Mouse (Mus musculus): ENCODE data around the gene Ino80d. TPM values are rescaled to one million over a fixed set of nuclear protein-coding genes. Genes with fewer than 3 reads are reported as not detected.

Ino80d gene
- polyA plus RNA-seq, 1 experiment from 2014 or later: 9.8 TPM

- Histone ChIP-seq H3K4me1 (peaks cover 24% of the 10 kb centered on the region), H3K9me3 (replicated peaks) (no peaks in the 10 kb centered on the region), H3K36me3 (no peaks in the 10 kb centered on the region), H3K4me3 (no peak overlapping the region), H3K27ac (replicated peaks) (no peak overlapping the region), H3K27me3 (ENCODE audit: low read depth, poor library complexity, severe bottlenecking) (peaks cover 62% of the 10 kb centered on the region)
- WGBS: 2% methylated on average over 8 of the region's 8 CpGs
- DNase-seq (ENCODE audit: low spot score): peak; percentile 79
These were observed 185.0 kb downstream of the Ino80d start for GRCm38 (mm10) chr1:62929477-62929876.

DNA sequence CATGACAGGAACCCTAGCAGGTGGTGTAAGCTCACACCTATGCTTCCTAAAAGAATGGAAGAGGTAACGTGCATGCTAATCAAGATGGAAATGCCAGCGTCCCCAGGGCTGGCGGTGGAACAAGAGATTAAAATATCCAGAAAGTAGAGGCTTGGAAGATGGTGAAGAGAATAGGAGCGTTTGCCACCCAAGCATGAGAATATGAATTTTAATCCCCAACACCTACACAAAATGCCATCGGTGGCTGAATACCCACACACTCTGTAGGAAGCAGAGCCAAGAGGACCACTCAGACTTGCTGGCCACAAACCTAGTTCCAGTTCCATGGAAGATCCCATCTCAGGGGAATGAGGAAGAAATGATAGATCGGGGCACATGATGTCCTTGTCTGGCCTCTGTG lies 195.2 kb downstream of the Ino80d start:
- no peaks in the 10 kb centered on the region for H3K4me1 ChIP-seq
- WGBS: 88% methylated on average over 6 of the region's 6 CpGs
- H3K9me3 ChIP-seq (replicated peaks): no peaks in the 10 kb centered on the region
- peaks cover 30% of the 10 kb centered on the region for H3K27me3 ChIP-seq (ENCODE audit: low read depth, poor library complexity, severe bottlenecking)
- no peak for DNase-seq (ENCODE audit: low spot score)
- no peak overlapping the region for H3K27ac ChIP-seq (replicated peaks)
- H3K36me3 ChIP-seq: no peaks in the 10 kb centered on the region
- H3K4me3 ChIP-seq: no peak overlapping the region

- H3K27ac ChIP-seq (replicated peaks): no peak overlapping the region
- no peaks in the 10 kb centered on the region for H3K9me3 ChIP-seq (replicated peaks)
- H3K36me3 ChIP-seq: no peaks in the 10 kb centered on the region
- 0 out of 2 replicates have a peak, but pooled peaks cover under 1% of the 10 kb centered on the region for H3K4me1 ChIP-seq
- WGBS: 86% methylated on average over 9 of the region's 9 CpGs
- no peak overlapping the region for H3K4me3 ChIP-seq
- no peak for DNase-seq (ENCODE audit: low spot score)
- H3K27me3 ChIP-seq (ENCODE audit: low read depth, poor library complexity, severe bottlenecking): peaks cover 13% of the 10 kb centered on the region; the same call in 1 of the 2 replicates
These were observed 197.9 kb downstream of the Ino80d start for GRCm38 (mm10) chr1:62916609-62917008.

GRCm38 (mm10) chr1:62914495-62914894 lies 200.0 kb downstream of the Ino80d start:
- Histone ChIP-seq H3K4me1 (peaks cover 6% of the 10 kb centered on the region; the same call in 1 of the 2 replicates), H3K9me3 (replicated peaks) (no peaks in the 10 kb centered on the region), H3K27ac (replicated peaks) (no peak overlapping the region), H3K36me3 (no peaks in the 10 kb centered on the region), H3K27me3 (ENCODE audit: low read depth, poor library complexity, severe bottlenecking) (peaks cover 9% of the 10 kb centered on the region; the same call in 1 of the 2 replicates), H3K4me3 (no peak overlapping the region)
- DNase-seq (ENCODE audit: low spot score): no peak
- 84% methylated on average over 6 of the region's 6 CpGs for WGBS

DNA sequence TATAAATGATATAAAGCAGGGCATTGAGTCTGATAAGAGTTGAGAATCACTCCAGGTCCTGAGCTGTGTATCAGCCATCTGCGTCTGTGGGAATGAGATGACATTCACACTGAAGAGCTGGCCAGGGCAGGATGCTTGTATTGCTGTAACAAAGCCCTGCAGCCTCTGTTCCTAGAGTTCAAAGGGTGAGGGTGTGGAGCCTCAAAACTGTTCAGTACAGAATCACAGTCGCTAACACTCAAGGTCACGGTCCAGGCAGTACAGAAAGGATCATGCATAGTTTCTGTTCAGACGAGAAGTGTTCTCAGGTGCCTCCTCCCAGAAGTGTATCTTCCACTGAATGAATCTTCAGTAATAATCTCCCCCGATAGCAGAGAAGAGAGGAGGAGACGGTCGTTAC lies 203.0 kb downstream of the Ino80d start:
- H3K27ac ChIP-seq (replicated peaks): no peak overlapping the region
- H3K36me3 ChIP-seq: no peaks in the 10 kb centered on the region
- WGBS: 78% methylated on average over 7 of the region's 7 CpGs
- H3K4me3 ChIP-seq: no peak overlapping the region
- peaks cover 13% of the 10 kb centered on the region for H3K4me1 ChIP-seq
- no peak for DNase-seq (ENCODE audit: low spot score)
- no peaks in the 10 kb centered on the region for H3K9me3 ChIP-seq (replicated peaks)
- no peaks in the 10 kb centered on the region for H3K27me3 ChIP-seq (ENCODE audit: low read depth, poor library complexity, severe bottlenecking)

DNA sequence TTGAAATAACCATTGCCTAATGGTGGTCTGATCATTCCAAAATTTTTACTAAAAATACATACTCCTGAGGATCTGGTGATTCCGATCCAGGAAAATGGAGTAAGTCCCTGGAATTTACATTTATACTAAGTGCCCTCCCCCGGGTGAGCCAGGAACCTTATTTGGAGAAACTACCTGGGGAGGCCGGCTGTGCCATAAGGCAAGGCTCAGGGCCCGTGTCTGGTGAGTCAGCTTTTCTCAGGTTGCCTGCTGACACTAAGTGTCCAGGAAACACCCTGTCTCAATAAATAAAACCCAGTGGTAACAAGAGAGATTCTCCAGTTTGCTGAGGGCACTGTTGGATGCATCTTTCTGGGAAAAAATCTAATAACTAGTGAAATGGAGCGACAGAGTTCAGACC lies 205.3 kb downstream of the Ino80d start:
- WGBS: 90% methylated on average over 5 of the region's 5 CpGs
- Histone ChIP-seq H3K9me3 (replicated peaks) (no peaks in the 10 kb centered on the region), H3K4me3 (no peak overlapping the region), H3K4me1 (peaks cover 24% of the 10 kb centered on the region), H3K36me3 (no peaks in the 10 kb centered on the region), H3K27ac (replicated peaks) (no peak overlapping the region), H3K27me3 (ENCODE audit: low read depth, poor library complexity, severe bottlenecking) (no peaks in the 10 kb centered on the region)
- no peak for DNase-seq (ENCODE audit: low spot score)

DNA sequence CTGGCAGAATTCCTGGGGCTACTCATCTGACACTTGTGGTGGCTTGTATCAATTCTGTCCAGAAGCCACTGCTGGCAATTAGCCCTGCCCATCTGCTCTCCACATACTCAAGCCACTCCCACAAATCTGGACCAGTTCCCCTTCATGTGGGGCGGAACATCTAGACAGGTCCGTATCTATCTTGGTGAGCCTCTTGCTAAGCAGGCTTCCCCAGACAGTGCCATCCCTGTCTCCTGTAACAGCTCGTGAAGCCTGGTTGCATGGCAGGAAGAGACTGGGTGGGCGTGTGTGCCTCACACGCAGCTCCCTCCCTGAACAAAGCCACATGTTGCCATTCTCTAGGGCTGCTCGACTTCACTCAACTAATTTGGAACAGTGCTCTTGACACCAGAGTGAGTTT lies 206.0 kb downstream of the Ino80d start:
- no peak overlapping the region for H3K4me3 ChIP-seq
- H3K36me3 ChIP-seq: no peaks in the 10 kb centered on the region
- H3K9me3 ChIP-seq (replicated peaks): no peaks in the 10 kb centered on the region
- no peak overlapping the region for H3K27ac ChIP-seq (replicated peaks)
- WGBS: 79% methylated on average over 6 of the region's 6 CpGs
- H3K27me3 ChIP-seq (ENCODE audit: low read depth, poor library complexity, severe bottlenecking): no peaks in the 10 kb centered on the region
- peaks cover 24% of the 10 kb centered on the region for H3K4me1 ChIP-seq
- DNase-seq (ENCODE audit: low spot score): no peak

Small RNAs within 50 kb of the gene (microRNA-seq; reads per million reads assigned to microRNA genes)
- gene Gm24557 (not detected), gene Gm44468 (not detected)

Other genes with a start within 250 kb of the Ino80d start
- 538 and 588 TPM in 2 replicates for gene Eef1b2, start 62.2 kb upstream of the Ino80d start, polyA plus RNA-seq (2016; fragmentation: Nextera tagmentation; extraction: Ambion mirVana)
- 142 and 148 TPM in 2 replicates for gene Ndufs1, start 62.2 kb upstream of the Ino80d start, polyA plus RNA-seq (2016; fragmentation: Nextera tagmentation; extraction: Ambion mirVana)
- gene Gpr1, start 99.9 kb upstream of the Ino80d start, polyA plus RNA-seq (2016; fragmentation: Nextera tagmentation; extraction: Ambion mirVana): 0.25 and 0.30 TPM in 2 replicates
- 18.1 and 19.3 TPM in 2 replicates for gene Zdbf2, start 158.6 kb upstream of the Ino80d start, polyA plus RNA-seq (2016; fragmentation: Nextera tagmentation; extraction: Ambion mirVana)

All from midbrain, embryonic 10.5 days (tissue).